Mouse (Mus musculus) liver, adult 2 months (tissue): ENCODE data around the gene Nrp1. TPM values are rescaled to one million over a fixed set of nuclear protein-coding genes. Genes with fewer than 3 reads are reported as not detected.

Experiments
- DNase-seq: peaks from one replicate; pipeline ENCODE4 v3.0.0-alpha.2; 2011; ENCODE audit warnings: low read depth, low spot score; ENCODE audit errors: extremely low read depth
- H3K27ac ChIP-seq: fragments of 200-500 bp; replicated peaks from 2 replicates; pipeline ENCODE4 v1.5.1; 2012; ENCODE audit warnings: low read depth, mild to moderate bottlenecking, control low read depth, inconsistent platforms, low read length; ENCODE audit not compliant: insufficient read depth
- H3K27me3 ChIP-seq: fragments of 200-500 bp; 2 replicates; pipeline ENCODE4 v1.6.1; 2012; ENCODE audit warnings: mild to moderate bottlenecking, moderate library complexity, low read length, inconsistent platforms; ENCODE audit not compliant: control insufficient read depth, insufficient read depth
- H3K36me3 ChIP-seq: fragments of 200-500 bp; 2 replicates; pipeline ENCODE4 v1.6.1; 2012; ENCODE audit warnings: low read length, inconsistent platforms; ENCODE audit not compliant: control insufficient read depth, insufficient read depth
- H3K4me1 ChIP-seq: fragments of 200-500 bp; 2 replicates; pipeline ENCODE4 v1.6.1; 2011; ENCODE audit warnings: low read length; ENCODE audit not compliant: control insufficient read depth, insufficient read depth
- H3K4me3 ChIP-seq: fragments of 200-500 bp; 2 replicates; pipeline ENCODE4 v1.5.1; 2011; ENCODE audit warnings: low read depth, mild to moderate bottlenecking, control low read depth, low read length, moderate library complexity; ENCODE audit not compliant: insufficient read depth
- H3K79me2 ChIP-seq: fragments of 200-500 bp; 2 replicates; pipeline ENCODE4 v1.6.1; 2012; ENCODE audit warnings: inconsistent platforms, mild to moderate bottlenecking, low read length, moderate library complexity; ENCODE audit not compliant: control insufficient read depth, insufficient read depth
- H3K9ac ChIP-seq: fragments of 200-500 bp; 2 replicates; pipeline ENCODE4 v1.6.1; 2012; ENCODE audit warnings: low read depth, mild to moderate bottlenecking, control low read depth, inconsistent platforms, low read length
- CTCF ChIP-seq: fragments of 200-500 bp; IDR thresholded peaks from 2 replicates; pipeline ENCODE4 v1.5.1; 2011; ENCODE audit warnings: low read depth, low read length, control low read depth
- POLR2A ChIP-seq: fragments of 200-500 bp; IDR thresholded peaks from 2 replicates; pipeline ENCODE4 v1.6.1; 2011; ENCODE audit warnings: low read length, control low read depth; ENCODE audit not compliant: insufficient read depth; ENCODE audit errors: extremely low read depth
- WGBS: fragments of 180-500 bp; shearing (Covaris S2); methylation state at CpG from one replicate; pipeline ENCODE4 v1.1.7; 2018; 5-methylcytosine and 5-hydroxymethylcytosine counted together
- polyA plus RNA-seq: library from polyadenylated mRNA; depleted of rRNA; stranded (reverse); fragments of >200 nt; gene quantifications from 2 replicates; pipeline ENCODE4 v1.2.3, GENCODE M21; 2012
- total RNA-seq: library from RNA; depleted of rRNA; stranded (reverse); fragments of >200 nt; gene quantifications from 2 replicates; pipeline ENCODE4 v1.2.3, GENCODE M21; 2014

Gene Nrp1
- total and polyA plus RNA-seq, 2 experiments: 22.2 to 54.1 TPM

GRCm38 (mm10) chr8:128355091-128355490, 3.3 kb upstream of the Nrp1 start:
- H3K27ac ChIP-seq: no peak overlapping the region
- 95% methylated on average over 1 of the region's 1 CpGs for WGBS
- no peak for TF ChIP-seq CTCF
- no peak overlapping the region for H3K9ac ChIP-seq
- H3K36me3 ChIP-seq: no peaks in the 10 kb centered on the region
- H3K4me1 ChIP-seq: peaks cover 14% of the 10 kb centered on the region
- H3K79me2 ChIP-seq: no peaks in the 10 kb centered on the region; the same call in 1 of the 2 replicates
- no peak for DNase-seq
- H3K4me3 ChIP-seq: no peak overlapping the region
- no peaks in the 10 kb centered on the region for H3K27me3 ChIP-seq

GRCm38 (mm10) chr8:128356170-128356569, 2.2 kb upstream of the Nrp1 start:
- H3K27me3 ChIP-seq: no peaks in the 10 kb centered on the region
- peak overlapping the region; percentile 86 for H3K27ac ChIP-seq

GRCm38 (mm10) chr8:128356796-128357539, 1.4 kb upstream of the Nrp1 start:
- Histone ChIP-seq H3K27me3 (no peaks in the 10 kb centered on the region), H3K4me3 (peak overlapping the region; percentile 70), H3K36me3 (no peaks in the 10 kb centered on the region), H3K9ac (peak overlapping the region; percentile 81), H3K27ac (peak overlapping the region; percentile 96), H3K79me2 (no peaks in the 10 kb centered on the region; the same call in 1 of the 2 replicates), H3K4me1 (peaks cover 7% of the 10 kb centered on the region)
- TF ChIP-seq CTCF (peak; percentile 48), POLR2A (0 out of 2 replicates have a peak, but pooled peaks have one; percentile 44)
- peak; percentile 88 for DNase-seq
- 2% methylated on average over 41 of the region's 49 CpGs for WGBS

More at GRCm38 (mm10) chr8:128356170-128356569, 2.2 kb upstream of the Nrp1 start:
- H3K36me3 ChIP-seq: no peaks in the 10 kb centered on the region
- H3K4me1 ChIP-seq: peaks cover 8% of the 10 kb centered on the region
- H3K79me2 ChIP-seq: no peaks in the 10 kb centered on the region; the same call in 1 of the 2 replicates
- WGBS: 36% methylated on average over 5 of the region's 5 CpGs
- TF ChIP-seq POLR2A: no peak
- TF ChIP-seq CTCF: no peak
- H3K9ac ChIP-seq: peak overlapping the region; percentile 62
- DNase-seq: peak; percentile 52
- no peak overlapping the region for H3K4me3 ChIP-seq

- Histone ChIP-seq H3K79me2 (no peaks in the 10 kb centered on the region; the same call in 1 of the 2 replicates), H3K4me3 (peak overlapping the region; percentile 70), H3K27me3 (no peaks in the 10 kb centered on the region), H3K4me1 (peaks cover 7% of the 10 kb centered on the region), H3K27ac (peak overlapping the region; percentile 96), H3K36me3 (no peaks in the 10 kb centered on the region), H3K9ac (peak overlapping the region; percentile 81)
- peak; percentile 97 for DNase-seq
- TF ChIP-seq CTCF (peak; percentile 76), POLR2A (no peak)
- under 1% methylated on average over 29 of the region's 29 CpGs for WGBS
Observed at GRCm38 (mm10) chr8:128357540-128358405, 631 bp upstream of the Nrp1 start.

- H3K79me2 ChIP-seq: peaks cover 4% of the 10 kb centered on the region; the same call in 1 of the 2 replicates
- peak overlapping the region; percentile 70 for H3K4me3 ChIP-seq
- WGBS: under 1% methylated on average over 39 of the region's 41 CpGs
- H3K4me1 ChIP-seq: peaks cover 8% of the 10 kb centered on the region
- H3K9ac ChIP-seq: peak overlapping the region; percentile 81
- H3K27me3 ChIP-seq: no peaks in the 10 kb centered on the region
- peak overlapping the region; percentile 96 for H3K27ac ChIP-seq
- peak; percentile 66 for DNase-seq
- peaks cover 6% of the 10 kb centered on the region; the same call in 1 of the 2 replicates for H3K36me3 ChIP-seq
- TF ChIP-seq POLR2A (no peak; the same call in 1 of the 2 replicates), CTCF (no peak)
Observed at GRCm38 (mm10) chr8:128358756-128359520, 534 bp downstream of the Nrp1 start.
